Mouse (Mus musculus) regulatory T cell (primary cell): ENCODE data around the gene Acad12.

Source experiments
- in situ Hi-C: fragments of 300-600 bp; cut with MboI, MseI; formaldehyde crosslinking; loops from one replicate; pipeline ENCODE4 v1.15.1; 2025; ENCODE audit warnings: high pct_unique_total_duplicates

Gene Acad12

GRCm38 (mm10) chr5:121583765-121584501 lies 34.8 kb downstream of the Acad12 start:
- in situ Hi-C loops: no loop called here

- in situ Hi-C loops: no loop called here
Observed at GRCm38 (mm10) chr5:121581945-121582344, 36.8 kb downstream of the Acad12 start.

GRCm38 (mm10) chr5:121576927-121577488 lies 41.7 kb downstream of the Acad12 start:
- in situ Hi-C loops: no loop called here

GRCm38 (mm10) chr5:121575867-121576266 lies 42.9 kb downstream of the Acad12 start:
- in situ Hi-C loops: no loop called here

- in situ Hi-C loops: no loop called here
Observed at GRCm38 (mm10) chr5:121574145-121574544, 44.6 kb downstream of the Acad12 start.

GRCm38 (mm10) chr5:121570787-121571186 lies 48.0 kb downstream of the Acad12 start:
- in situ Hi-C loops: no loop called here

GRCm38 (mm10) chr5:121569881-121570420 lies 48.8 kb downstream of the Acad12 start:
- in situ Hi-C loops: no loop called here

GRCm38 (mm10) chr5:121566035-121566681 lies 52.6 kb downstream of the Acad12 start:
- in situ Hi-C loops: no loop called here

GRCm38 (mm10) chr5:121564468-121564895 lies 54.3 kb downstream of the Acad12 start:
- in situ Hi-C loops: loop anchor here (5.0 kb wide), 1 partner anchor 43 kb away; no protein-coding TSS in a partner anchor

GRCm38 (mm10) chr5:121562436-121562835 lies 56.3 kb downstream of the Acad12 start:
- in situ Hi-C loops: loop anchor here (5.0 kb wide), 1 partner anchor 45 kb away; no protein-coding TSS in a partner anchor

GRCm38 (mm10) chr5:121549196-121549595 lies 69.5 kb downstream of the Acad12 start:
- in situ Hi-C loops: no loop called here

GRCm38 (mm10) chr5:121547084-121547483 lies 71.7 kb downstream of the Acad12 start:
- in situ Hi-C loops: no loop called here
